Mouse (Mus musculus) kidney, adult 2 months (tissue): ENCODE results near the gene Sfxn4. TPM values are rescaled to one million over a fixed set of nuclear protein-coding genes. Genes with fewer than 3 reads are reported as not detected.

Experiments
- DNase-seq: peaks from one replicate; pipeline ENCODE4 v3.0.0; 2021
- H3K27ac ChIP-seq: fragments of 200-500 bp; 2 replicates; pipeline ENCODE4 v1.5.1; 2012; ENCODE audit warnings: low read depth, low read length, control low read depth, inconsistent platforms; ENCODE audit not compliant: insufficient read depth
- H3K27me3 ChIP-seq: fragments of 200-500 bp; replicated peaks from 2 replicates; pipeline ENCODE4 v1.6.1; 2012; ENCODE audit warnings: mild to moderate bottlenecking, moderate library complexity, low read length, inconsistent platforms; ENCODE audit not compliant: control insufficient read depth, insufficient read depth
- H3K36me3 ChIP-seq: fragments of 200-500 bp; 2 replicates; pipeline ENCODE4 v1.6.1; 2012; ENCODE audit warnings: mild to moderate bottlenecking, moderate library complexity, low read length, inconsistent platforms; ENCODE audit not compliant: control insufficient read depth, insufficient read depth
- H3K4me1 ChIP-seq: fragments of 200-500 bp; 2 replicates; pipeline ENCODE4 v1.6.1; 2011; ENCODE audit warnings: low read length; ENCODE audit not compliant: control insufficient read depth, insufficient read depth
- H3K4me3 ChIP-seq: fragments of 200-500 bp; 2 replicates; pipeline ENCODE4 v1.5.1; 2011; ENCODE audit warnings: mild to moderate bottlenecking, low read depth, low read length, control low read depth; ENCODE audit not compliant: insufficient read depth
- CTCF ChIP-seq: fragments of 200-500 bp; conservative IDR thresholded peaks from 2 replicates; pipeline ENCODE4 v1.5.1; 2011; ENCODE audit warnings: low read depth, mild to moderate bottlenecking, control low read depth, low read length, moderate library complexity, mixed read lengths; ENCODE audit not compliant: insufficient read depth, insufficient read length
- POLR2A ChIP-seq: fragments of 200-500 bp; IDR thresholded peaks from one replicate; pipeline ENCODE4 v1.6.1; 2011; ENCODE audit warnings: low read depth, low read length, control low read depth
- whole genome bisulfite sequencing: fragments of 180-500 bp; shearing (Covaris S2); methylation state at CpG from one replicate; pipeline ENCODE4 v1.1.7; 2018; 5-methylcytosine and 5-hydroxymethylcytosine counted together
- polyA plus RNA-seq: library from polyadenylated mRNA; depleted of rRNA; stranded (reverse); fragments of >200 nt; gene quantifications from 2 replicates; pipeline ENCODE4 v1.2.3, GENCODE M21; 2012; rRNA removed

Sfxn4 gene
- polyA plus RNA-seq, 1 experiment: 3.6 TPM

DNA sequence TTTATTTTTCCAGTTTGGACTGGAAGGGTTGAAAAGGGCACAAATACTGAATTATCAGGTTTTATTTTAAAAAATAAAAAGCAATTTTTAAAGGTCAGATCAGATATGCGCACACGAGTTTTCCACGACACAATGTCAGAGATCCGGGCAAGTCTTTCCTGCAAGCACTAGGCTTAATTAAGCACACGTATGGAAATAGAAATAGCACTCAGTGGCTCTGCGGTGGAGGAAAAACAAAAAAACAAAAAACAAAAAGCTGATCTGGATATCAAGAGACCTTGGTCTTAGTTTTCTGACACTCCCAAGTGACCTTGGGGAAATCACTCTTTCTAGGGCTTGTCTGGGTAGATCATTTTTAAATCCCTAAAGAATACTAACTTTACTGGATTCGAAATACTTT, 71.8 kb downstream of the Sfxn4 start:
- WGBS: 1% methylated on average over 7 of the region's 7 CpGs
- DNase-seq: peak; percentile 2
- TF ChIP-seq POLR2A (no peak), CTCF (no peak)
- peak overlapping the region; percentile 88 for H3K4me3 ChIP-seq
- H3K27me3 ChIP-seq: no peaks in the 10 kb centered on the region
- H3K4me1 ChIP-seq: peaks cover 12% of the 10 kb centered on the region
- no peaks in the 10 kb centered on the region for H3K36me3 ChIP-seq
- H3K27ac ChIP-seq: peak overlapping the region; percentile 89

DNA sequence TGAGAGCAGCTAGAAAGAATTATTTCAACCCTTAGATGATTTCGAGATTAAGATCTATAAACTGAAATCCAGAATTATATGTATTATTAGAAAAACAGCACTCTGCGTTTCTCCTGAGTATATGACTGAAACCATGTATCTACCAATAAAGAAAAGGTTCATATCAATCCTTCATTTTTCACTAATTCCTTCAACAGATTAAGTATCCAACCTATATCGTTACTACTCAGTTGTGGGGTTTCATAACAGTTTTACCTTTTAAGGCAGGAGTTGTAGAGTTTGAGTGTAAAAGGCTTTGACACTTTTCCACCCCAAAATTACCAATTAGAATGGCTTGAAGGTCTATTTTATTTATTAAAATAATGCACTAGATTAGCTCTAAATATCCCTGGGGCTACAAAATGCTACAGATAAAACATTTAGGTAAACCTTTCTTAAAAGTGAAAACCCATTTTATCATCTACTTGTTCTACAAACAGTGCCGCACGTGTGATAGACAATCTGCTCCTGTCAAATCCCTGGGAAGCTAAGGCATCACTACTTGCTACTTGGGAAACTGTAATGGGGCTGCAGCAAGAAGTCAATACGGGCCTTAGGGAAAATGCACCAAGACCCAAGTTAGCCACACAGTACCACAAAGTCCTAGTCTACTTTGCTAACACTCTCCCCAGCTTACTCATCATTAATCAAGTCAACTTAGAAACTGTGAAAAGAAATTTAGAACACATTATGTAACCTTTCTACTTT, 72.9 kb downstream of the Sfxn4 start:
- peak; percentile 16 for DNase-seq
- Histone ChIP-seq H3K27me3 (no peaks in the 10 kb centered on the region), H3K4me3 (peak overlapping the region; percentile 26; the same call in 1 of the 2 replicates), H3K27ac (no peak overlapping the region), H3K4me1 (peaks cover 12% of the 10 kb centered on the region), H3K36me3 (no peaks in the 10 kb centered on the region)
- 17% methylated on average over 6 of the region's 6 CpGs for WGBS
- TF ChIP-seq CTCF (no peak), POLR2A (no peak)

DNA sequence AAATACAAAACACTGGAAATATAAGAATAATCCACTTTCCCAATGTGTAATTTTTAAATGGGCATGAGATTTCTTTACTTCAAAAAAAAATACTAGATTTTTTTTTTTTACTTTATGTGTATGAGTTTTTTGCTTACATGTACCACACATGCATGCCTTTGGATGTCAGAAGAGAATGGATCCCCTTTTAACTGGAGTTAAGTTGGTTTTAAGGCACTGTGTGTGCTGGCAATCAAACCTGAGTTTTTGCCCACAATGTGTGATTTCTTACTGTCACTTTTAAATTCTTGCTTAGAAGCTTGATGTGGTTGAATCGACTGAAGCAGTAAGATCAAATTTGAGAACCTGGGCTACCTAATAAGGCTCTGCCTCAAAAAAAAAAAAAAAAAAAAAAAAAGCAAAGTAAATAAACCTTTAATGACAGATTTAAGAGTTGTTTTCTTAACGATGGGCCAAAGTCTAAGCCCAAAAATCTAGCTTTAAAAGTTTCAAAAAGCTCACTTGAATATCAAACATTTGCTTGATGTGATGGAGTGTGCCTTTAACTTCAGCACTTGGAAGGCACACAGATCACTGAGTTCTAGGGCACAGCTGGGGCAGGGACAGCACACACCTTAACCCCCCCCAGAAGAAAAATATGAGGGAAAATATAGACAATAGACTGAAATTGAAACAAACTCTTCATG, 73.7 kb downstream of the Sfxn4 start:
- H3K36me3 ChIP-seq: no peaks in the 10 kb centered on the region
- no peak for TF ChIP-seq CTCF
- no peak for TF ChIP-seq POLR2A
- peak; percentile 7 for DNase-seq
- H3K4me1 ChIP-seq: peaks cover 12% of the 10 kb centered on the region
- no peaks in the 10 kb centered on the region for H3K27me3 ChIP-seq
- no peak overlapping the region for H3K4me3 ChIP-seq
- 6% methylated on average over 2 of the region's 2 CpGs for WGBS
- H3K27ac ChIP-seq: no peak overlapping the region

Other genes with a start within 250 kb of the Sfxn4 start
- 0.08 and 0.13 TPM in 2 replicates for gene Nanos1, start 105.5 kb downstream of the Sfxn4 start, polyA plus RNA-seq
- 22.6 and 29.1 TPM in 2 replicates for gene Eif3a, start 70.8 kb downstream of the Sfxn4 start, polyA plus RNA-seq
- gene Fam45a, start 49.9 kb downstream of the Sfxn4 start, polyA plus RNA-seq: 12.7 and 17.2 TPM in 2 replicates
- 354 and 364 TPM in 2 replicates for gene Prdx3, start 13.1 kb upstream of the Sfxn4 start, polyA plus RNA-seq
- 2.5 and 2.8 TPM in 2 replicates for gene Grk5, start 28.3 kb upstream of the Sfxn4 start, polyA plus RNA-seq